Mouse (Mus musculus) lung, postnatal 14 days (tissue): ENCODE measurements around the gene Hist1h2bn.
A peak's percentile ranks its signal among the peaks of the same experiment; 100 is the strongest.
"Not testable (repeated sequence)": the region's sequence is repeated elsewhere in the genome, so short reads cannot be mapped to it uniquely, and the experiment has no call there.

Source experiments
- DNase-seq: peaks from one replicate; pipeline ENCODE4 v3.0.0; 2021

Gene Hist1h2bn

DNA sequence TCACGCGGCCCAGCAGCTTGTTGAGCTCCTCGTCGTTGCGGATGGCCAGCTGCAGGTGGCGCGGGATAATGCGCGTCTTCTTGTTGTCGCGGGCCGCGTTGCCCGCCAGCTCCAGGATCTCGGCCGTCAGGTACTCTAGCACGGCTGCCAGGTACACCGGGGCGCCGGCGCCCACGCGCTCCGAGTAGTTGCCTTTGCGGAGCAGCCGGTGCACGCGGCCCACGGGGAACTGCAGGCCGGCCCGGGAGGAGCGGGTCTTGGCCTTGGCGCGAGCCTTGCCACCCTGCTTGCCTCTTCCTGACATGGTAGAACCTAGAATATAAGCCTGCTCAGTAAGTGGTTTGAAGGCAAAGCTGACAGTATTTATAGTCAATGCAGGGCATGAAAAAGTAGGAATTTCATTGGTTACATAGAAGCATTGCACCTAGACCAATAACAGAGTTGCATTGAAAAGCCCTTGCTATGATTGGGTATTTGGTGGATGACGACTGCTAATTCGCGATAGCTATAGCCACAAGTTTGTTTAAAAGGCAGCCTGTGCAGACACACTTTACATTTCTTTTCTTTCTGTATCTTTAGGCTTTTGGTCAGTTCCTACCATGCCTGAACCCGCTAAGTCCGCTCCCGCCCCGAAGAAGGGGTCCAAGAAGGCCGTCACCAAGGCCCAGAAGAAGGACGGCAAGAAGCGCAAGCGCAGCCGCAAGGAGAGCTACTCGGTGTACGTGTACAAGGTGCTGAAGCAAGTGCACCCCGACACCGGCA is at the start of gene Hist1h2bn, which contains the start of gene Hist1h2ak:
TSS of gene Hist1h2bn (plus strand) at position 600 of the 762 bp plus-strand sequence.
TSS of gene Hist1h2ak (minus strand) at position 304 of the 762 bp plus-strand sequence.
- peak; percentile 54 for DNase-seq

DNA sequence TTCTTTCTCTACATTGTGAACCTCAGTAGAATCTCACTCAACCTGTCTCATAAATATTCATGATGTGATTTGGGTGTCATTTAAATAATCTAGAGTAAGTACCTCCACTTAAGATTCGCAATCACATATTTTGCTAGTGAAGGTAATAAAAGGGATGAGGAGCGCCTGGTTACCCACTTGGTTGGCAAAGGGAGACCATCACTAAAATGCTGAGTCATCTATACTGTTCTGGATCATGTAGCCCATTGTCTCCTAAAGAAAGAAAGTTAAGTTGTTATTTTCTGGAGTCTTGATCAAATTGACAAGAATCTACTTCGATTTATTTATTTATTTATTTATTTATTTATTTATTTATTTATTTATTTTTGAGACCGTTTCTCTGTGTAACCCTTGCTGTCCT is 47.3 kb upstream of the Hist1h2bn start:
- DNase-seq, result no peak

DNA sequence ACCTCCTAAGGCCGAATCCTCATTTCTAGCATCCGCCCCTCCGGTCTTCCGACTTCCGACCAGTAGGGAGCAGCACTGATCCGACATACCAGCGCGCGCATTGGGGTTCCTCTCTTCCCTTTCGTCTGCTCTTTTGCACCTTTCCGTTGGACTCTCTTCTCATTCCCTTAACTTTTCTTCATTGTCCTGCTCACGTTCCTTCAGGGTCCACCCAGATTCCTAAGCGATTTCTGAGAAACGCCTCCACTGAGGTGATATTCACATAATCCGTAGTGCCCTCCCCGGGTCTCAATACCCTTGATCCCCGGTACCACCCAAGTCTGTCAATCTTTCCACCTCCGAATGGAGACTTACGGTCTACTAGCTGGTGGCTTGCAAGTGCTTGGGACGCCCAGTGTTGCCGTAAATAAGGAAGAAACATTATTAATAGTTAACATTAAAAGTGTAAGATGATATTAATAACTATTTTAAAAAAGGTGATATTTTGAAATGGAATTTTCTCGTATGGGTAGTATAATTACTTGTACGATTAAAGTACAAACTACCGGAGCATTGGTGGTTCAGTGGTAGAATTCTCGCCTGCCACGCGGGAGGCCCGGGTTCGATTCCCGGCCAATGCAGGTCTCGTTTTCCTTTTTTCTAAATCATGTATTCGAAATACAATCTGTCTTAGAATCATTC is 43.8 kb upstream of the Hist1h2bn start:
- DNase-seq, result peak; percentile 93

DNA sequence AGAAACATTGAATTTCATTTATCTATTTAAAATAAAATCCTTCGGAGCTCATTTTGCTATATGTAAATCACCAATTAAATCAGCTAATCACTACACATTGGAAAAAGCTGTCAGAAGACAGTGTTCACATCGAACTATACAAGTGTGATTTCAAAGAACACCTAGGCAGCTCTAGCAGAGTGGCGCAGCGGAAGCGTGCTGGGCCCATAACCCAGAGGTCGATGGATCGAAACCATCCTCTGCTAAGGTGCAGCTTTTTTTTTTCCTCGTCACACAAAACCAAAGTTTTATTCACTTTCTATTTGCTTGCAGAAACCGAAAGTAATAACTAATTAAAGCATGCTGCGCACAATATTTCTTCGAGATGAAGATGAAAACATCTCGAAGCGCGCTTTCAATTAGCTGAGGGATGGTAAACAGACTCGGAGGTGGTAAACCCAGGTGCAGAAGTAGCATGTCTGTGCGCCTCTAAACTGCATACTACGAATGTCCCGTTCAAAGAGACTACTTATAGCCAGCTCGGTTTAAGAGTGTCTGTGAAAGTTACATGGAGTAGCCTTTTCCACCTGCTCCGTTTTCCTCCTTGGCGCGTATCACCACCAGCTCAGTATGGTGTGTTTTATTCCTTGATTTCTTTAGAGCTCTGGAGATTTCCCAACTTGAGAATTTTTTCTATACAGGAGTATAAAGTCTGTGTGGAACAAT is 43.0 kb upstream of the Hist1h2bn start:
- DNase-seq, result peak; percentile 83

DNA sequence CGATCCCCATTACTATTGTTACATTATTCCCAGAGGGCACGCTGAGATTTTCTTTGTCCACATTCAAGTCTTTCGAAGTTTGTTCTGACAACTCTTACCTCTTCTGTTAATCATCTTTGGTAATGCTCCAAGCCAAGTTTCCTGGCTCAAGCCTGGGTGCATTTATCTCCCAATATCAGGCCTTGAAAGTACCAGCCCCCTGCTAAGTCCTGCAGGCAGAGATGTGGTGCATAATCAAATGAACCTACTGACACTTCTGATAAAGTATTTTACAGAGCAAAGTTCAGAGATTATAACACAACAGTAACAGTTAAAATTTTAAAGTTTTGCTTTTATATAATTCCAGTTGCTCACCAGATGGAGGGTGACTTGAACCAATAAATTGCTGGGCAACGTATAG is 42.2 kb upstream of the Hist1h2bn start:
- DNase-seq, result no peak

DNA sequence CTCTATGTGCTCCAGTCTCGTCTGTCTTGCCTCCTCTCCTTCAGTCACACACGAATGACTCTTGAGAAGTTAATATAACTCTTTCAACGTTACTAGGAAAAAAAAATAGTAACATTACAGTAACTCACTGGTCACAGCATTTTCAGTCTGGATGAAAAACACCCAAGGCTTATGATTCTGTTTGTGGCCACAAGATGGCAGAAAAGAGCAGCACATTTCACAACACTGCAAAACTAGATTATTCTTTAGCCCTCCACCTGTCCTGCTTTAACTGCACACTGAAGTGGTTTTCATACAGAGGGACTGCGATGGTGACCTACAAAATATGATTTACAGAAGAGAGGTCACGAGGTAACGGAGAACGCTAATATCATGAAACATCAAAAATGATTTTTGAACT is 39.2 kb upstream of the Hist1h2bn start:
- DNase-seq, result peak; percentile 62

DNA sequence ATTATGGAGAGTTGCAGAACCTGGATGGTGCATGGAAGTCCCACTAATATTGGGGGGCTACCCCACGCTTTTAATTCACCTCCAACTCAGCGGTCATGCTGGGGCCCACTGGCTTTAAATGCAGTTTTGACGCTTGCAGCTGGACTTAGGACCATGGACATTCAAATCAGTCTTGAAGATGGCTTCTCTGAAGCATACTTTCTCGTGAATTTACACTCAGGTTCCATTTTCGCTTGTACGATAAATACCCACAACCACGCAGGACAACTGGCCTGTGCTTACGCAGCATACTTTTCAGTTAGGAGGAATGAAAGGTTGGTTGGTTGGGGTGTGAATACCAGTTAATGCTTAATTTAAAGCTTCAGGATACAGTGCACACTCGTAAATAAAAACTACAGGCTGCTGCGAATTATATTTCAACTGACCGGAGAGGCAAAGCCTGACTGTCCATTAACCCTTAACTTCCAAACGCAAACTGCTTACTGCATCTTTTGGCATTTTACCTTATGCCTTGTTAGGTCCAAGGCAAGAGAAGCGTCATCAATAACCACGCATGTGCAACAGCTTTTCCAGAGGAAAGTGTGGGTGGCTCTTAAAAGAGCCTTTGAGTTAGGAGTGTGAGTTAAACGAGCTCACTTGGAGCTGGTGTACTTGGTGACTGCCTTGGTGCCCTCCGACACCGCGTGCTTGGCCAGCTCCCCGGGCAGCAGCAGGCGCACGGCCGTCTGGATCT is 38.6 kb upstream of the Hist1h2bn start:
- DNase-seq, result no peak

DNA sequence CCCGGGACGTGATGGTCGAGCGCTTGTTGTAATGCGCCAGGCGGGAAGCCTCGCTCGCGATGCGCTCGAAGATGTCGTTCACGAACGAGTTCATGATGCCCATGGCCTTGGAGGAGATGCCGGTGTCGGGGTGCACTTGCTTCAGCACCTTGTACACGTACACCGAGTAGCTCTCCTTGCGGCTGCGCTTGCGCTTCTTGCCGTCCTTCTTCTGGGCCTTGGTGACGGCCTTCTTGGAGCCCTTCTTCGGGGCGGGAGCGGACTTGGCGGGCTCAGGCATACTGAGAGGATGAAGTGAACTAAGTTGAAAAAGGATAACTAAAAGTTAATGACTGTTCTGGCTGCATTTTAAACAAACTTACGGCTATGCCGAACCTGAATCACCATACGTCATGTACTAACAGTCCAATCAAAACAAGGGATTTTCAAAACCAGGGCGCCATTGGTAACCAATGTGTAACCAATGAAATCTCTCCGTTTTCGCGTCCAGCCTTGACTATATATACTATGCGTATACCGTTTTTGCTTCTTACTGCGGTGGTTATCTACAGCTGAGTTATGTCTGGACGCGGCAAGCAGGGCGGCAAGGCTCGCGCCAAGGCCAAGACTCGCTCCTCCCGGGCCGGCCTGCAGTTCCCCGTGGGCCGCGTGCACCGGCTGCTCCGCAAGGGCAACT is 37.9 kb upstream of the Hist1h2bn start, which contains the start of the genes Hist1h2bl and Hist1h2ai:
TSS of gene Hist1h2bl (minus strand) at position 280 of the 676 bp plus-strand sequence.
TSS of gene Hist1h2ai (plus strand) at position 559 of the 676 bp plus-strand sequence.
- DNase-seq, result peak; percentile 77

DNA sequence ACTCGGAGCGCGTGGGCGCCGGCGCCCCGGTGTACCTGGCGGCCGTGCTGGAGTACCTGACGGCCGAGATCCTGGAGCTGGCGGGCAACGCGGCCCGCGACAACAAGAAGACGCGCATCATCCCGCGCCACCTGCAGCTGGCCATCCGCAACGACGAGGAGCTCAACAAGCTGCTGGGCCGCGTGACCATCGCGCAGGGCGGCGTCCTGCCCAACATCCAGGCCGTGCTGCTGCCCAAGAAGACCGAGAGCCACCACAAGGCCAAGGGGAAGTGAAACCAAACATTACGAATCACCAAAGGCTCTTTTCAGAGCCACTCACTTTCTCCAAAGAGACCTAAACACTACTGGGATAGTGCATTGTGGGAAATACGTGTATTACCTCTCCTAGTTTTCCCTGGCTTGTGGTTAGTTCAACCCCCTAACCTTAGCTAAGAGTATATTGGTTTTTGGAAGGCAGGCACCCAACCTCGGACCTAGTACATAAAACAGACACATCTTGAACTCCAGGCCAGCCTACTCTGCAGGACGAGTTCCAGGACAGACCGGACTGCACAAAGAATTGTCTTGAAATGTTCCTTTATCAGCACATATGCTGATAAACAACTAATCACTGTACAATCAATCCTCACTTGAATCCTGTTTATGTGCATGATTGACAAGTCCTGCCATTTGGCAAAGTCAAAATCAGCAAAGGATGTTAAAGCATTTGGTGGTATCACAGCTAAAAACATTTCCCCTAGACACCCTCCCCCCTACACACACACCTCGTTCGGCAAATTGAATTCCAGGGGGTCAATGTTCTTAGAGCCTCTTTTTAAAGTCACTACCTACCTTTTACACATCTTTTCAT is 37.2 kb upstream of the Hist1h2bn start:
- DNase-seq, result not testable (repeated sequence)

DNA sequence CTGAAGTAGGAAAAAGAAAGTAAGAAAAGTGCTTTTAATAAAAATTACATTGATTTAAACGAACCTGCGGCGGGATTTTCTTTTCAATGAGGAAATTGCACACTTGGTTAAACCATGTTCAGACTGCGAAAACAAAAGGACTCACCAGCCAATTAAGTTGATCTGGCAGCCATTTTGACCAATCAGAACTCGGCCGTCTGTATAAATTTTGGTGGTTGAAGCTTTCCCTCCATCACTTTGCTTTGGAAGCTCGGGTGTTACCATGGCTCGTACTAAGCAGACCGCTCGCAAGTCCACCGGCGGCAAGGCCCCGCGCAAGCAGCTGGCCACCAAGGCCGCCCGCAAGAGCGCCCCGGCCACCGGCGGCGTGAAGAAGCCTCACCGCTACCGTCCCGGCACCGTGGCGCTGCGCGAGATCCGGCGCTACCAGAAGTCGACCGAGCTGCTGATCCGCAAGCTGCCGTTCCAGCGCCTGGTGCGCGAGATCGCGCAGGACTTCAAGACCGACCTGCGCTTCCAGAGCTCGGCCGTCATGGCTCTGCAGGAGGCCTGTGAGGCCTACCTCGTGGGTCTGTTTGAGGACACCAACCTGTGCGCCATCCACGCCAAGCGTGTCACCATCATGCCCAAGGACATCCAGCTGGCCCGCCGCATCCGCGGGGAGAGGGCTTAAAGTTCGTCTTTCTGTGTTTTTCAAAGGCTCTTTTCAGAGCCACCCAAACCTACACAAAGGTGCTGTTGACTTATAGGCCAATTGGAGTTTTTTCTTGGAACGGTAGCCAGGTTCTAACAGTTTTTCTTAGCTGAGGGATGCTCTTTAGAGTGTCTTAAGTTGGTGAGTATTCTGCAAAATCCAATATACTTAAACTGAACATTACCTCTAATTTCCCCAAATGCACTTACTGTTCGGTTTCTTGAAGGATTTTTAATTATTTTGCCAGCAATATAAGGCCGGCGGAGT is 36.2 kb upstream of the Hist1h2bn start, which contains the start of gene Hist1h3h:
TSS of gene Hist1h3h (plus strand) at position 263 of the 961 bp plus-strand sequence.
- DNase-seq, result peak; percentile 79

DNA sequence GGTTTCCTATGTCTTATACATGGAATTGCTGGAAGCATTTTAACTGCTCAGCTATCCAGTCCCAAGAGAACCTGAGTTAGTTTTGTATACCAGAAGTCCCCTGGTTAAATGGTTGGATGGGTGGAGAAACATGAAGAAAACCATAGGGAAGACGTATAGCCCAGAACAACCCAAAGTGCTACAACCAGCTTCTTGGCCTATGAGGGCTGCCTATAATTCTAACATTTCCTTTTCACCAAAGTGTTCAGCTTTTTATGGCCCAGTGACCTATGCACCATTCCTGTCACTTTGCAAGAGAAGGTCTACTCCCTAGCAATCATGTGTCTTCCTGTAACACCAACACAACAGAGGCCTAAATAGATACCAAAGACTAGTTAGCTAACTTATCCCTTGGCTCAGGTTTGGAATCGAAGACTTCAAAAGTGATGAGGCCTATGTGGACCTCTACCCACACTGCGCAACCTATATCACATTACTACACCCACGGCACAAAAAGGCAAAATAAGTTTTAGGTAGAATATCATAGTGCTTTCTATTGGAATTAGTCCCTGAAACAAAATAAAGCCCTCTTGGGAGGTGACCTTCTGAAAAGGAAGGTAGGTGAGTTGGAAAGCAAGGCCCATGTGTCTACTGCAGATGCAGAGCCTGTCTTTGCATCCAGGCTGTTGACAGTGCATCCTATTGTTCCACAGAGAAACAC is 35.4 kb upstream of the Hist1h2bn start:
- no peak for DNase-seq

DNA sequence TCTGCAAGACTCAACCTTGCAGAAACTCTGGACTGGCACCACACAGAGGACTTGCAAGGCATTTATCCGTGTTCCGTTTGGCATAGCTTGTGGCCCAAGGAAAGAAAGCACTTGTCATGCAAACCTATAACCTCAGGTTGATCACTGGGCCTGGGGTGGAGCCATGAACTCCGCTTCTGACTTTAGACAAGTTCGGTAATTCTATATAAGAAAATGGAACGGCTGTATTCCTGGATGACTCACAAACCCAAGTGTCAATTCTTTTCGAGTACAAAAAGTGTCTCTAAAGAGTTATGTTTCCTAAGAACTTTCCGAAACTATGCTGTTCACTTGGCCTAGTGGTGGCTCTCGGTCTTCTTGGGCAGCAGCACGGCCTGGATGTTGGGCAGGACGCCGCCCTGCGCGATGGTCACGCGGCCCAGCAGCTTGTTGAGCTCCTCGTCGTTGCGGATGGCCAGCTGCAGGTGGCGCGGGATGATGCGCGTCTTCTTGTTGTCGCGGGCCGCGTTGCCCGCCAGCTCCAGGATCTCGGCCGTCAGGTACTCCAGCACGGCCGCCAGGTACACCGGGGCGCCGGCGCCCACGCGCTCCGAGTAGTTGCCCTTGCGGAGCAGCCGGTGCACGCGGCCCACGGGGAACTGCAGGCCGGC is 32.7 kb upstream of the Hist1h2bn start:
- not testable (repeated sequence) for DNase-seq

DNA sequence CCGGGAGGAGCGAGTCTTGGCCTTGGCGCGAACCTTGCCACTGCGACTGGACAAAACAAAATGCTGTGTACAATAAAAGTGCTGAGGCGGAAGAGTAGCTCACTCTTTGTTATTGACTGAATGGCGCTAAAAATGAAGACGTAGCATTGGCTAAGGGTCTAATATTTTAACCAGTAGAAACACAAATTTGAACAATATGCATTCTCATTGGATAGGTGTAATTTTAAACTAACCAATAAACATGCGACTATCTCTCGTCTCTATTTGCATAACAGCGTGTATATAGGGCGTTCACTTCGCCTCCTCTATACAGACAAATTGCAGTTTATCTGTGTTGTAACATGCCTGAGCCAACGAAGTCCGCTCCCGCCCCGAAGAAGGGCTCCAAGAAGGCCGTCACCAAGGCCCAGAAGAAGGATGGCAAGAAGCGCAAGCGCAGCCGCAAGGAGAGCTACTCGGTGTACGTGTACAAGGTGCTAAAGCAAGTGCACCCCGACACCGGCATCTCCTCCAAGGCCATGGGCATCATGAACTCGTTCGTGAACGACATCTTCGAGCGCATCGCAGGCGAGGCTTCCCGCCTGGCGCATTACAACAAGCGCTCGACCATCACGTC is 32.1 kb upstream of the Hist1h2bn start, which contains the start of gene Hist1h2bm:
TSS of gene Hist1h2bm (plus strand) at position 288 of the 616 bp plus-strand sequence.
- peak; percentile 57 for DNase-seq

DNA sequence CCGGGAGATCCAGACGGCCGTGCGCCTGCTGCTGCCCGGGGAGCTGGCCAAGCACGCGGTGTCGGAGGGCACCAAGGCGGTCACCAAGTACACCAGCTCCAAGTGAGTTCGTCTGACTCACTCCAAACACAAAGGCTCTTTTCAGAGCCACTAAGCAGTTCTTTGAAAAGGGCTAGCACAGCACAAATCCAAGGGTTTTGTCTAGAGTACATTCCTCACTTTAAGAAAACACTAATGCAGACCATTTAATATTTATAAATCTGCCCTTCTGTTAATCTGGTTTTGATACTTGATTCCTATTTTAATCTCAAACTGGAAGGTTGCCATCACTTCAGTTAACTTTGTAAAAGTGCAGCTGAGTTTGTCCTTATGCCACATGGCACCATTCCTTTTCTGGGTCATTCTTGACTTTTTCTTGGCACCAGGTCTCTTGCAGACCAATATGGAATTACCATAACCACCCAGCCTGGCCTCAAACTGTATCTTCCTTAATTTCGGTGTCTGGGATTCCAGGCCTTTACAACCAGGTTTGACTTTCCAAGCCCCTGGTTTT is 31.5 kb upstream of the Hist1h2bn start:
- DNase-seq, result no peak

DNA sequence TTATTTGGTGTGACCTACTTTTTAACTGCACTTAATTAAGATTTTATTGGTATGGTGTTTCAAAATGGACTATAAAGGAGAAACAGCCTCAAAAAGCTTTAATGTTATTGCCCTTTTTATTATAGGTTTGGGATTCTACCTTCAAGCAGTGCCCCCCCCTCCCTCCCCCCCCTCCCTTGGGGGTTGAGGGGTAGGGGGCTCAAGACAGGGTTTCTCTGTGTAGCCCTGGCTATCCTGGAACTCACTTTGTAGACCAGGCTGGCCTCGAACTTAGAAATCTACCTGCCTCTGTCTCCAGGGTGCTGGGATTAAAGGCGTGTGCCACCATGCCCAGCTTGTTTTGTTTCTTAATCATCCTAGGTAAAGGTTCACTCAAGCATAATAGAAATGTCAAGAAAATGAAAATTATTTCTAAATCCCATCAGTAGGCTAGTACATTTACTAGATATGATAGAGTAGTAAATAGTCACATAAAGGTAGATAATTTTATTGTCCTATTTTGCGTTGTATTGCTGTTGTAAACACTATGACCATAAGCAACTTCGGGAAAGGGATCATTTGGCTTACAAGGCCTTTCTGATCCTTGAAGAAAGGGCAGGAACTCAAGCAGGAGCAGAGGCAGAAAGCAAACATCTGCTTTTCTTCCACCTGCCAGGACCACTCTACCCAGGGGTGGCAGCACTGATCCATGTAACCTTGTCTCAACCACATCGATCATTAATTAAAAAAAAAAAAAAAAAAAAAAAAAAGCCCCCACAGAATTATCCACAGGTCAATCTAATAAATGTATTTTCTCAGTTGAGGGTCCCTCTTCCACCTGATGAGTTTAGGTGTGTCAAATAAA is 30.7 kb upstream of the Hist1h2bn start:
- DNase-seq, result no peak

DNA sequence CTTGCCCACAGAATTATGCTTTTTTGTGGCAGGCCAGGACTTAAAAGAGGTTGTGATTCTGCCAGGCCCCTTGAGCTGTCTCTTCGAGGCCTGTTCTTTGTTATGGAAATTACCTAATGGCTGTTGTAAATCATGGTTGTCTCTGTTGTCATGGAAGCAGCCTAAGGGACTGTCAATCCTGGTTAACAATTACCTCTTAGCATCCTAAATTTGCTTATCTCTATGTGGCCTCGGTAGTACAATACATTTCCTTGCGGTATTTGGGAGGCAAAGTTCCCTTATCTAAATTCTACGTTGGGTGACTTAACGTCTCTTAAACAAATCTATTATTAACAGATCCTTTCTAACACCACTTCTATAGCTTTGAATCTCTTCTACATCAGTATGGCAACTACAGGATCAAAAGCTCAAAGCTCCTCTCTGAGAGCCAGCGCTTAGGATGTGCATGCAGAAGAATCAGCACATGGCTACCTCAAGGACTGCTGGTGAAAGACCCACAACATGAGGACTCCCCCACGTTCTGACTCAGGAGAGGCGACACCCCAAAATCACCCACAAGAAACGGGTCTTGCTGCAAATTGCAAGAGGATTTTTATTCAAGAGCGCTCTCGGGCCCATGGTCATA is 25.9 kb upstream of the Hist1h2bn start:
- DNase-seq, result no peak
